Mouse (Mus musculus) limb, embryonic 14.5 days (tissue): ENCODE data around the gene Crat. TPM values are rescaled to one million over a fixed set of nuclear protein-coding genes. Genes with fewer than 3 reads are reported as not detected.
"Not testable (repeated sequence)": the region's sequence is repeated elsewhere in the genome, so short reads cannot be mapped to it uniquely, and the experiment has no call there.

Source experiments
- ATAC-seq: fragments of 200-750 bp; cut with Nextera tagmentation; 2 replicates; pipeline ENCODE4 v1.8.0; 2017; ENCODE audit warnings: low read depth, moderate number of reproducible peaks, moderate TSS enrichment; ENCODE audit not compliant: low FRiP score
- DNase-seq: peaks from one replicate; pipeline ENCODE4 v3.0.0-alpha.2; 2015; ENCODE audit warnings: low spot score
- H3K27ac ChIP-seq: fragments of 300-500 bp; sonication (generic); replicated peaks from 2 replicates; pipeline ENCODE4 v1.5.1; 2014; ENCODE audit warnings: low read depth, mild to moderate bottlenecking, low read length, moderate library complexity, mixed read lengths
- H3K27me3 ChIP-seq: fragments of 300-500 bp; sonication (generic); 2 replicates; pipeline ENCODE4 v1.6.1; 2014; ENCODE audit warnings: low read length, mixed read lengths; ENCODE audit not compliant: control insufficient read depth, insufficient read depth
- H3K36me3 ChIP-seq: fragments of 300-500 bp; sonication (generic); 2 replicates; pipeline ENCODE4 v1.6.1; 2014; ENCODE audit warnings: mild to moderate bottlenecking, low read length, moderate library complexity, mixed read lengths; ENCODE audit not compliant: control insufficient read depth, insufficient read depth
- H3K4me1 ChIP-seq: fragments of 300-500 bp; sonication (generic); 2 replicates; pipeline ENCODE4 v1.6.1; 2014; ENCODE audit warnings: antibody characterized with exemption, low read length, mixed read lengths; ENCODE audit not compliant: control insufficient read depth, insufficient read depth
- H3K4me2 ChIP-seq: fragments of 300-500 bp; sonication (generic); replicated peaks from 2 replicates; pipeline ENCODE4 v1.6.1; 2014; ENCODE audit warnings: low read depth, mild to moderate bottlenecking, low read length, moderate library complexity; ENCODE audit not compliant: severe bottlenecking
- H3K4me3 ChIP-seq: fragments of 300-500 bp; sonication (generic); replicated peaks from 2 replicates; pipeline ENCODE4 v1.5.1; 2014; ENCODE audit warnings: low read length
- H3K9ac ChIP-seq: fragments of 300-500 bp; sonication (generic); 2 replicates; pipeline ENCODE4 v1.6.1; 2014; ENCODE audit warnings: mild to moderate bottlenecking, low read depth, low read length, moderate library complexity; ENCODE audit not compliant: severe bottlenecking
- H3K9me3 ChIP-seq: fragments of 300-500 bp; sonication (generic); 2 replicates; pipeline ENCODE4 v1.6.1; 2016; ENCODE audit warnings: low read length; ENCODE audit not compliant: control insufficient read depth
- POLR2A ChIP-seq: fragments of 200-500 bp; IDR thresholded peaks from 2 replicates; pipeline ENCODE4 v1.8.0; 2012; ENCODE audit warnings: inconsistent platforms, mild to moderate bottlenecking, moderate library complexity, borderline replicate concordance; ENCODE audit not compliant: insufficient read depth, insufficient read length; ENCODE audit errors: extremely low read depth
- WGBS: fragments of 180-500 bp; shearing (Covaris S2); extraction: QIAGEN DNeasy Blood & Tissue Kit; methylation state at CpG from one replicate; pipeline ENCODE4 v1.1.7; 2014; 5-methylcytosine and 5-hydroxymethylcytosine counted together
- polyA plus RNA-seq, 2 experiments: library from polyadenylated mRNA; depleted of rRNA in 1 of 2; stranded (reverse) in 1 of 2; unstranded in 1 of 2; fragments of >200 nt; fragmentation: Nextera tagmentation in 1 of 2; extraction: Ambion mirVana in 1 of 2; gene quantifications; 2 replicates each; pipeline versions ENCODE4 v1.2.1 to v1.2.3; 2012 to 2014

The Crat gene
- polyA plus RNA-seq, 2 experiments = 25.0 to 33.4 TPM

- Histone ChIP-seq H3K9ac (no peak overlapping the region), H3K4me1 (no peaks in the 10 kb centered on the region), H3K27me3 (no peaks in the 10 kb centered on the region), H3K9me3 (no peaks in the 10 kb centered on the region), H3K4me2 (no peak overlapping the region), H3K36me3 (peaks cover 80% of the 10 kb centered on the region), H3K4me3 (no peak overlapping the region), H3K27ac (no peak overlapping the region)
- DNase-seq = no peak
- no peak for TF ChIP-seq POLR2A
- no peak for ATAC-seq
Observed at GRCm38 (mm10) chr2:30429156-30429555, 13.5 kb upstream of the Crat start.

GRCm38 (mm10) chr2:30421432-30421831 is 5.8 kb upstream of the Crat start:
- DNase-seq (no peak), ATAC-seq (no peak)
- WGBS = 53% methylated on average over 4 of the region's 4 CpGs
- no peak overlapping the region for H3K4me2 ChIP-seq
- no peaks in the 10 kb centered on the region for H3K9me3 ChIP-seq
- H3K27ac ChIP-seq = no peak overlapping the region
- no peaks in the 10 kb centered on the region for H3K27me3 ChIP-seq
- H3K9ac ChIP-seq = no peak overlapping the region
- TF ChIP-seq POLR2A = no peak
- H3K36me3 ChIP-seq = peaks cover 9% of the 10 kb centered on the region
- no peak overlapping the region for H3K4me3 ChIP-seq
- H3K4me1 ChIP-seq = peaks cover 23% of the 10 kb centered on the region

- WGBS = 6% methylated on average over 10 of the region's 10 CpGs
- Histone ChIP-seq H3K9me3 (no peaks in the 10 kb centered on the region), H3K27me3 (no peaks in the 10 kb centered on the region), H3K4me1 (peaks cover 23% of the 10 kb centered on the region), H3K36me3 (peaks cover 4% of the 10 kb centered on the region; the same call in 1 of the 2 replicates), H3K4me3 (no peak overlapping the region), H3K27ac (peak overlapping the region; percentile 75), H3K4me2 (peak overlapping the region; percentile 40), H3K9ac (peak overlapping the region; percentile 43)
- DNase-seq (peak; percentile 37), ATAC-seq (no peak)
- no peak for TF ChIP-seq POLR2A
Observed at GRCm38 (mm10) chr2:30419112-30419511, 3.5 kb upstream of the Crat start.

- Histone ChIP-seq H3K4me3 (peak overlapping the region; percentile 5; the same call in 1 of the 2 replicates), H3K27me3 (no peaks in the 10 kb centered on the region), H3K9me3 (no peaks in the 10 kb centered on the region), H3K27ac (peak overlapping the region; percentile 75; the same call in 1 of the 2 replicates), H3K9ac (0 out of 2 replicates have a peak overlapping the region, but pooled peaks have one; percentile 43), H3K4me2 (peak overlapping the region; percentile 40; the same call in 1 of the 2 replicates), H3K4me1 (peaks cover 23% of the 10 kb centered on the region), H3K36me3 (peaks cover 4% of the 10 kb centered on the region; the same call in 1 of the 2 replicates)
- ATAC-seq = no peak
- TF ChIP-seq POLR2A = no peak
- 57% methylated on average over 6 of the region's 6 CpGs for WGBS
- DNase-seq = no peak
Observed at GRCm38 (mm10) chr2:30418259-30418658, 2.6 kb upstream of the Crat start.

- WGBS = 52% methylated on average over 5 of the region's 5 CpGs
- Histone ChIP-seq H3K9ac (no peak overlapping the region), H3K9me3 (no peaks in the 10 kb centered on the region), H3K4me1 (peaks cover 23% of the 10 kb centered on the region), H3K36me3 (peaks cover 3% of the 10 kb centered on the region), H3K4me2 (peak overlapping the region; percentile 40; the same call in 1 of the 2 replicates), H3K27me3 (no peaks in the 10 kb centered on the region), H3K27ac (no peak overlapping the region), H3K4me3 (no peak overlapping the region)
- DNase-seq = no peak
- no peak for TF ChIP-seq POLR2A
- ATAC-seq = no peak
Observed at GRCm38 (mm10) chr2:30417595-30418165, 2.1 kb upstream of the Crat start.

DNA sequence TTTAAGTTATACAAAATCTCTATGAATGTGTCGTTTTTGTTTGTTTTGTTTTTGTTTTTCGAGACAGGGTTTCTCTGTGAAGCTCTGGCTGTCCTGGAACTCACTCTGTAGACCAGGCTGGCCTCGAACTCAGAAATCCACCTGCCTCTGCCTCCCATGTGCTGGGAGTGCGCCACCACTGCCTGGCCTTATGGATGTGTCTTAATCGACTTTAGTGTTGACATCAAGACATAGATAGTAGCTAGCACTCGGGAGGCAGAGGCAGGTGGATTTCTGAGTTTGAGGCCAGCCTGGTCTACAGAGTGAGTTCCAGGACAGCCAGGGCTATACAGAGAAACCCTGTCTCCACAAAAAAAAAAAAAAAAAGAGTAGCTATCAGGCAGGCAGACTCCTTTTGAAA is 1.5 kb upstream of the Crat start:
- DNase-seq, H3K9ac ChIP-seq, ATAC-seq, H3K36me3 ChIP-seq, H3K27ac ChIP-seq, H3K9me3 ChIP-seq, H3K27me3 ChIP-seq: not testable (repeated sequence)
- peak overlapping the region; percentile 92 for H3K4me2 ChIP-seq
- WGBS = 76% methylated on average over 6 of the region's 6 CpGs
- peak overlapping the region; percentile 70 for H3K4me3 ChIP-seq
- H3K4me1 ChIP-seq = peaks cover 23% of the 10 kb centered on the region
